Mouse (Mus musculus) right cerebral cortex, postnatal 36 days (tissue): ENCODE measurements at regions not wholly inside any gene's neighbourhood (a gene's known extent, or its start where the extent isn't known, plus 50 kb on each side); places are given as distances from the start of the nearest gene placed in this dataset.

Experiments
- DNase-seq, 2 experiments: peaks; one replicate each; pipeline ENCODE4 v3.0.0; 2022; ENCODE audit warnings: low spot score in 2 of 2, mixed read lengths in 1 of 2

- DNase-seq: no peak
Observed at GRCm38 (mm10) chr2:12815339-12815738, 108.5 kb upstream of the Pter start.

- no peak for DNase-seq
Observed at GRCm38 (mm10) chr2:12825902-12826301, 97.9 kb upstream of the Pter start.

GRCm38 (mm10) chr2:12833579-12833978 lies 90.3 kb upstream of the Pter start:
- DNase-seq: no peak

- no peak for DNase-seq
Observed at GRCm38 (mm10) chr2:12866543-12866942, 57.3 kb upstream of the Pter start.

GRCm38 (mm10) chr2:12868772-12869171 lies 55.1 kb upstream of the Pter start:
- DNase-seq: no peak
